Mouse (Mus musculus): ENCODE results near the gene Slc7a15. TPM values are rescaled to one million over a fixed set of nuclear protein-coding genes. Genes with fewer than 3 reads are reported as not detected.

The Slc7a15 gene
- polyA plus RNA-seq, 1 experiment from 2014 or later = not detected

- peak overlapping the region; percentile 79 for H3K4me2 ChIP-seq (replicated peaks; ENCODE audit: low read depth, low read length)
- peak overlapping the region; percentile 98 for H3K9ac ChIP-seq (ENCODE audit: low read depth, low read length)
- DNase-seq (ENCODE audit: low spot score) (peak; percentile 39), ATAC-seq (ENCODE audit: low FRiP score) (no peak)
- no peaks in the 10 kb centered on the region for H3K36me3 ChIP-seq (ENCODE audit: control insufficient read depth, insufficient read depth, low read length)
- no peaks in the 10 kb centered on the region for H3K27me3 ChIP-seq (ENCODE audit: control insufficient read depth, insufficient read depth, low read length)
- H3K4me1 ChIP-seq (replicated peaks; ENCODE audit: control insufficient read depth, insufficient read depth, low read length) = peaks cover 6% of the 10 kb centered on the region
- 11% methylated on average over 8 of the region's 8 CpGs for WGBS
- no peaks in the 10 kb centered on the region for H3K9me3 ChIP-seq (ENCODE audit: control insufficient read depth, low read length)
- H3K27ac ChIP-seq (ENCODE audit: low read depth, low read length) = peak overlapping the region; percentile 98
- peak overlapping the region; percentile 85 for H3K4me3 ChIP-seq (ENCODE audit: low read depth, low read length)
Observed at GRCm38 (mm10) chr12:8498148-8498571, 100.7 kb downstream of the Slc7a15 start.

- Histone ChIP-seq H3K36me3 (ENCODE audit: control insufficient read depth, insufficient read depth, low read length) (no peaks in the 10 kb centered on the region), H3K4me1 (replicated peaks; ENCODE audit: control insufficient read depth, insufficient read depth, low read length) (peaks cover 6% of the 10 kb centered on the region), H3K27me3 (ENCODE audit: control insufficient read depth, insufficient read depth, low read length) (no peaks in the 10 kb centered on the region), H3K9me3 (ENCODE audit: control insufficient read depth, low read length) (no peaks in the 10 kb centered on the region), H3K4me2 (replicated peaks; ENCODE audit: low read depth, low read length) (peak overlapping the region; percentile 79), H3K27ac (ENCODE audit: low read depth, low read length) (no peak overlapping the region), H3K9ac (ENCODE audit: low read depth, low read length) (no peak overlapping the region), H3K4me3 (ENCODE audit: low read depth, low read length) (peak overlapping the region; percentile 85; the same call in 1 of the 2 replicates)
- ATAC-seq (ENCODE audit: low FRiP score) (no peak), DNase-seq (ENCODE audit: low spot score) (no peak)
- 37% methylated on average over 2 of the region's 2 CpGs for WGBS
Observed at GRCm38 (mm10) chr12:8497314-8497706, 101.6 kb downstream of the Slc7a15 start.

GRCm38 (mm10) chr12:8496679-8497313 is 102.1 kb downstream of the Slc7a15 start:
- H3K4me1 ChIP-seq (replicated peaks; ENCODE audit: control insufficient read depth, insufficient read depth, low read length) = peaks cover 6% of the 10 kb centered on the region
- DNase-seq (ENCODE audit: low spot score) = no peak
- H3K36me3 ChIP-seq (ENCODE audit: control insufficient read depth, insufficient read depth, low read length) = no peaks in the 10 kb centered on the region
- WGBS = 43% methylated on average over 2 of the region's 2 CpGs
- H3K9ac ChIP-seq (ENCODE audit: low read depth, low read length) = 0 out of 2 replicates have a peak overlapping the region, but pooled peaks have one; percentile 21
- H3K9me3 ChIP-seq (ENCODE audit: control insufficient read depth, low read length) = no peaks in the 10 kb centered on the region
- no peak for ATAC-seq (ENCODE audit: low FRiP score)
- H3K27ac ChIP-seq (ENCODE audit: low read depth, low read length) = no peak overlapping the region
- no peak overlapping the region for H3K4me3 ChIP-seq (ENCODE audit: low read depth, low read length)
- no peaks in the 10 kb centered on the region for H3K27me3 ChIP-seq (ENCODE audit: control insufficient read depth, insufficient read depth, low read length)
- H3K4me2 ChIP-seq (replicated peaks; ENCODE audit: low read depth, low read length) = peak overlapping the region; percentile 19

GRCm38 (mm10) chr12:8495881-8496678 is 102.8 kb downstream of the Slc7a15 start:
- peak; percentile 20 for DNase-seq (ENCODE audit: low spot score)
- H3K27me3 ChIP-seq (ENCODE audit: control insufficient read depth, insufficient read depth, low read length) = no peaks in the 10 kb centered on the region
- no peak overlapping the region for H3K27ac ChIP-seq (ENCODE audit: low read depth, low read length)
- no peak overlapping the region for H3K9ac ChIP-seq (ENCODE audit: low read depth, low read length)
- no peak for ATAC-seq (ENCODE audit: low FRiP score)
- no peaks in the 10 kb centered on the region for H3K36me3 ChIP-seq (ENCODE audit: control insufficient read depth, insufficient read depth, low read length)
- no peaks in the 10 kb centered on the region for H3K9me3 ChIP-seq (ENCODE audit: control insufficient read depth, low read length)
- H3K4me3 ChIP-seq (ENCODE audit: low read depth, low read length) = no peak overlapping the region
- H3K4me1 ChIP-seq (replicated peaks; ENCODE audit: control insufficient read depth, insufficient read depth, low read length) = peaks cover 6% of the 10 kb centered on the region
- H3K4me2 ChIP-seq (replicated peaks; ENCODE audit: low read depth, low read length) = peak overlapping the region; percentile 19; the same call in 1 of the 2 replicates
- 32% methylated on average over 15 of the region's 15 CpGs for WGBS

GRCm38 (mm10) chr12:8494675-8495074 is 104.2 kb downstream of the Slc7a15 start:
- Histone ChIP-seq H3K27ac (ENCODE audit: low read depth, low read length) (no peak overlapping the region), H3K27me3 (ENCODE audit: control insufficient read depth, insufficient read depth, low read length) (no peaks in the 10 kb centered on the region), H3K4me3 (ENCODE audit: low read depth, low read length) (no peak overlapping the region), H3K36me3 (ENCODE audit: control insufficient read depth, insufficient read depth, low read length) (no peaks in the 10 kb centered on the region), H3K9ac (ENCODE audit: low read depth, low read length) (no peak overlapping the region), H3K4me2 (replicated peaks; ENCODE audit: low read depth, low read length) (no peak overlapping the region), H3K4me1 (replicated peaks; ENCODE audit: control insufficient read depth, insufficient read depth, low read length) (peaks cover 2% of the 10 kb centered on the region), H3K9me3 (ENCODE audit: control insufficient read depth, low read length) (no peaks in the 10 kb centered on the region)
- ATAC-seq (ENCODE audit: low FRiP score) = no peak
- no peak for DNase-seq (ENCODE audit: low spot score)
- 86% methylated on average over 3 of the region's 3 CpGs for WGBS

- DNase-seq (ENCODE audit: low spot score) (no peak), ATAC-seq (ENCODE audit: low FRiP score) (no peak)
- 57% methylated on average over 3 of the region's 3 CpGs for WGBS
- Histone ChIP-seq H3K4me2 (replicated peaks; ENCODE audit: low read depth, low read length) (no peak overlapping the region), H3K27me3 (ENCODE audit: control insufficient read depth, insufficient read depth, low read length) (no peaks in the 10 kb centered on the region), H3K4me1 (replicated peaks; ENCODE audit: control insufficient read depth, insufficient read depth, low read length) (peaks cover 2% of the 10 kb centered on the region), H3K9ac (ENCODE audit: low read depth, low read length) (no peak overlapping the region), H3K9me3 (ENCODE audit: control insufficient read depth, low read length) (no peaks in the 10 kb centered on the region), H3K4me3 (ENCODE audit: low read depth, low read length) (no peak overlapping the region), H3K27ac (ENCODE audit: low read depth, low read length) (no peak overlapping the region), H3K36me3 (ENCODE audit: control insufficient read depth, insufficient read depth, low read length) (no peaks in the 10 kb centered on the region)
Observed at GRCm38 (mm10) chr12:8493386-8493785, 105.5 kb downstream of the Slc7a15 start.

GRCm38 (mm10) chr12:8489098-8489497 is 109.8 kb downstream of the Slc7a15 start:
- Histone ChIP-seq H3K9ac (ENCODE audit: low read depth, low read length) (no peak overlapping the region), H3K4me3 (ENCODE audit: low read depth, low read length) (no peak overlapping the region), H3K9me3 (ENCODE audit: control insufficient read depth, low read length) (no peaks in the 10 kb centered on the region), H3K36me3 (ENCODE audit: control insufficient read depth, insufficient read depth, low read length) (no peaks in the 10 kb centered on the region), H3K27me3 (ENCODE audit: control insufficient read depth, insufficient read depth, low read length) (no peaks in the 10 kb centered on the region), H3K27ac (ENCODE audit: low read depth, low read length) (no peak overlapping the region), H3K4me1 (replicated peaks; ENCODE audit: control insufficient read depth, insufficient read depth, low read length) (no peaks in the 10 kb centered on the region), H3K4me2 (replicated peaks; ENCODE audit: low read depth, low read length) (no peak overlapping the region)
- ATAC-seq (ENCODE audit: low FRiP score) = no peak
- 72% methylated on average over 4 of the region's 4 CpGs for WGBS
- no peak for DNase-seq (ENCODE audit: low spot score)

- 87% methylated on average over 4 of the region's 4 CpGs for WGBS
- DNase-seq (ENCODE audit: low spot score) = no peak
- no peak overlapping the region for H3K4me3 ChIP-seq (ENCODE audit: low read depth, low read length)
- H3K9ac ChIP-seq (ENCODE audit: low read depth, low read length) = no peak overlapping the region
- no peaks in the 10 kb centered on the region for H3K27me3 ChIP-seq (ENCODE audit: control insufficient read depth, insufficient read depth, low read length)
- no peaks in the 10 kb centered on the region for H3K4me1 ChIP-seq (replicated peaks; ENCODE audit: control insufficient read depth, insufficient read depth, low read length)
- no peak overlapping the region for H3K4me2 ChIP-seq (replicated peaks; ENCODE audit: low read depth, low read length)
- H3K9me3 ChIP-seq (ENCODE audit: control insufficient read depth, low read length) = no peaks in the 10 kb centered on the region
- ATAC-seq (ENCODE audit: low FRiP score) = no peak
- H3K27ac ChIP-seq (ENCODE audit: low read depth, low read length) = no peak overlapping the region
- no peaks in the 10 kb centered on the region for H3K36me3 ChIP-seq (ENCODE audit: control insufficient read depth, insufficient read depth, low read length)
Observed at GRCm38 (mm10) chr12:8488652-8488980, 110.2 kb downstream of the Slc7a15 start.
